Mouse (Mus musculus) embryonic facial prominence, embryonic 14.5 days (tissue): ENCODE data around the gene Gm21190. TPM values are rescaled to one million over a fixed set of nuclear protein-coding genes. Genes with fewer than 3 reads are reported as not detected.
"Not testable (repeated sequence)": the region's sequence is repeated elsewhere in the genome, so short reads cannot be mapped to it uniquely, and the experiment has no call there.

Experiments
- ATAC-seq: fragments of 200-750 bp; cut with Nextera tagmentation; 2 replicates; pipeline ENCODE4 v1.8.0; 2017; ENCODE audit warnings: low read depth, moderate number of reproducible peaks, moderate TSS enrichment
- DNase-seq: peaks from one replicate; pipeline ENCODE4 v3.0.0-alpha.2; 2015; ENCODE audit warnings: low spot score
- H3K27ac ChIP-seq: fragments of 300-500 bp; sonication (generic); replicated peaks from 2 replicates; pipeline ENCODE4 v1.5.1; 2014; ENCODE audit warnings: low read depth, mild to moderate bottlenecking, low read length, moderate library complexity
- H3K27me3 ChIP-seq: fragments of 300-500 bp; sonication (generic); replicated peaks from 2 replicates; pipeline ENCODE4 v1.6.1; 2014; ENCODE audit warnings: low read length; ENCODE audit not compliant: control insufficient read depth, insufficient read depth
- H3K36me3 ChIP-seq: fragments of 300-500 bp; sonication (generic); 2 replicates; pipeline ENCODE4 v1.6.1; 2014; ENCODE audit warnings: low read length, mixed read lengths; ENCODE audit not compliant: control insufficient read depth, insufficient read depth
- H3K4me1 ChIP-seq: fragments of 300-500 bp; sonication (generic); 2 replicates; pipeline ENCODE4 v1.6.1; 2014; ENCODE audit warnings: antibody characterized with exemption, low read length; ENCODE audit not compliant: control insufficient read depth, insufficient read depth
- H3K4me2 ChIP-seq: fragments of 300-500 bp; sonication (generic); 2 replicates; pipeline ENCODE4 v1.6.1; 2014; ENCODE audit warnings: low read depth, mild to moderate bottlenecking, low read length, moderate library complexity, mixed read lengths
- H3K4me3 ChIP-seq: fragments of 300-500 bp; sonication (generic); 2 replicates; pipeline ENCODE4 v1.5.1; 2014; ENCODE audit warnings: low read depth, mild to moderate bottlenecking, low read length
- H3K9ac ChIP-seq: fragments of 300-500 bp; sonication (generic); 2 replicates; pipeline ENCODE4 v1.6.1; 2014; ENCODE audit warnings: low read depth, mild to moderate bottlenecking, low read length, moderate library complexity, mixed read lengths
- H3K9me3 ChIP-seq: fragments of 300-500 bp; sonication (generic); 2 replicates; pipeline ENCODE4 v1.6.1; 2016; ENCODE audit warnings: low read length; ENCODE audit not compliant: control insufficient read depth
- WGBS: fragments of 180-500 bp; shearing (Covaris S2); extraction: QIAGEN DNeasy Blood & Tissue Kit; methylation state at CpG from one replicate; pipeline ENCODE4 v1.1.7; 2014; 5-methylcytosine and 5-hydroxymethylcytosine counted together
- polyA plus RNA-seq: library from polyadenylated mRNA; unstranded; fragments of >200 nt; fragmentation: Nextera tagmentation; extraction: Ambion mirVana; gene quantifications from 2 replicates; pipeline ENCODE4 v1.2.1, GENCODE M21; 2014

Gene Gm21190
- polyA plus RNA-seq, 1 experiment from 2014 or later, result not detected

GRCm38 (mm10) chr5:15506575-15507308, 22.3 kb downstream of the Gm21190 start:
- no peak overlapping the region for H3K9ac ChIP-seq
- peak overlapping the region; percentile 7; the same call in 1 of the 2 replicates for H3K4me2 ChIP-seq
- ATAC-seq, result peak; percentile 53
- WGBS, result 50% methylated on average over 16 of the region's 16 CpGs
- peak; percentile 73 for DNase-seq
- no peaks in the 10 kb centered on the region for H3K27me3 ChIP-seq
- H3K9me3 ChIP-seq, result peaks cover 21% of the 10 kb centered on the region
- H3K4me3 ChIP-seq, result 0 out of 2 replicates have a peak overlapping the region, but pooled peaks have one; percentile 4
- H3K4me1 ChIP-seq, result no peaks in the 10 kb centered on the region
- no peak overlapping the region for H3K27ac ChIP-seq
- H3K36me3 ChIP-seq, result no peaks in the 10 kb centered on the region

GRCm38 (mm10) chr5:15498774-15499400, 30.1 kb downstream of the Gm21190 start:
- not testable (repeated sequence) for H3K4me2 ChIP-seq, H3K27me3 ChIP-seq, DNase-seq, H3K9ac ChIP-seq, H3K4me3 ChIP-seq, H3K27ac ChIP-seq, H3K4me1 ChIP-seq, H3K36me3 ChIP-seq
- peak; percentile 74; the same call in 1 of the 2 replicates for ATAC-seq
- H3K9me3 ChIP-seq, result peaks cover 20% of the 10 kb centered on the region
- WGBS, result 32% methylated on average over 5 of the region's 5 CpGs

DNA sequence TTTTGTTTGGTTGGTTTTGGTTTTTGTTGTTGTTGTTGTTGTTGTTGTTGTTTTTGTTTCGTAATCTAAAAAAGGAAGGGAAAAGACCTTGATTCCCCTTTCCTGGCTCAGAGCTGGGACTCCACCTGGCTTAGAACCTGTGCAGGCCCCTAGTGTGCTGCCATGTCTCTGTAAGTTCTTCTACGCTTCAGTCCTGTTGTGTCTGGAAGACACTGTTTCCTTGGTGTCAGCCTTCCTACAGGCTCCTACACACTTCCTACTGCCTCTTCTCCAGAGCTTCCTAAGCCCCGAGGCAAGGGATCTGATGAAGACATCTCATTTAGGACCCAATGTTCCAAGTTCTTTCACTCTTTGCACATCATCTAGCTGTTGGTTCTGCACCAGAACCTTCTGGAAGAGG, 30.7 kb downstream of the Gm21190 start:
- H3K36me3 ChIP-seq, H3K9ac ChIP-seq, DNase-seq, H3K4me1 ChIP-seq, ATAC-seq, H3K4me3 ChIP-seq, H3K27me3 ChIP-seq, H3K4me2 ChIP-seq, H3K27ac ChIP-seq: not testable (repeated sequence)
- H3K9me3 ChIP-seq, result peaks cover 18% of the 10 kb centered on the region
- WGBS, result 77% methylated on average over 3 of the region's 3 CpGs

- not testable (repeated sequence) for H3K9me3 ChIP-seq, H3K4me2 ChIP-seq, H3K4me1 ChIP-seq, H3K27ac ChIP-seq, H3K9ac ChIP-seq, DNase-seq, H3K36me3 ChIP-seq, H3K27me3 ChIP-seq, H3K4me3 ChIP-seq
- 56% methylated on average over 2 of the region's 2 CpGs for WGBS
- 0 out of 2 replicates have a peak, but pooled peaks have one; percentile 22 for ATAC-seq
Observed at GRCm38 (mm10) chr5:15490934-15491333, 38.1 kb downstream of the Gm21190 start.

GRCm38 (mm10) chr5:15488743-15489142, 40.3 kb downstream of the Gm21190 start:
- Histone ChIP-seq H3K27ac (no peak overlapping the region), H3K9ac (no peak overlapping the region), H3K27me3 (no peaks in the 10 kb centered on the region), H3K4me2 (no peak overlapping the region), H3K4me3 (no peak overlapping the region), H3K9me3 (peaks cover 8% of the 10 kb centered on the region; the same call in 1 of the 2 replicates), H3K4me1 (no peaks in the 10 kb centered on the region), H3K36me3 (no peaks in the 10 kb centered on the region)
- ATAC-seq (no peak), DNase-seq (no peak)
- WGBS, result 81% methylated on average over 5 of the region's 5 CpGs

GRCm38 (mm10) chr5:15484616-15485015, 44.4 kb downstream of the Gm21190 start:
- H3K9ac ChIP-seq, result not testable (repeated sequence)
- WGBS, result 23% methylated on average over 2 of the region's 2 CpGs

GRCm38 (mm10) chr5:15483576-15483975, 45.4 kb downstream of the Gm21190 start:
- H3K27ac ChIP-seq, DNase-seq, H3K27me3 ChIP-seq, H3K4me2 ChIP-seq, H3K4me1 ChIP-seq, H3K4me3 ChIP-seq, H3K9ac ChIP-seq, ATAC-seq, H3K36me3 ChIP-seq: not testable (repeated sequence)
- 55% methylated on average over 4 of the region's 4 CpGs for WGBS
- peaks cover 13% of the 10 kb centered on the region; the same call in 1 of the 2 replicates for H3K9me3 ChIP-seq

More at GRCm38 (mm10) chr5:15484616-15485015, 44.4 kb downstream of the Gm21190 start:
- not testable (repeated sequence) for H3K27me3 ChIP-seq, DNase-seq, H3K4me2 ChIP-seq, ATAC-seq, H3K36me3 ChIP-seq, H3K27ac ChIP-seq, H3K4me3 ChIP-seq, H3K4me1 ChIP-seq
- H3K9me3 ChIP-seq, result peaks cover 15% of the 10 kb centered on the region; the same call in 1 of the 2 replicates

GRCm38 (mm10) chr5:15482815-15483214, 46.2 kb downstream of the Gm21190 start:
- H3K4me2 ChIP-seq, H3K36me3 ChIP-seq, H3K4me3 ChIP-seq, ATAC-seq, H3K4me1 ChIP-seq, DNase-seq, H3K9ac ChIP-seq, H3K27ac ChIP-seq, H3K27me3 ChIP-seq: not testable (repeated sequence)
- WGBS, result 54% methylated on average over 2 of the region's 2 CpGs
- peaks cover 12% of the 10 kb centered on the region; the same call in 1 of the 2 replicates for H3K9me3 ChIP-seq
